Comparison of ENCODE assay signal across 10 mouse cellular contexts in genomic region chr9:121383180-121383586, GRCm38 (mm10).
DNase-seq lines count a peak whose midpoint lies in the region; ATAC-seq and TF ChIP-seq lines count a peak whose summit lies in the region.
"Had no signal": no experiment of that assay in that cellular context is flagged by ENCODE, and none has a peak within 500 bp of the region (broad histone marks: within the 10 kb centered on the region; RNA-seq: fewer than 3 reads in every experiment).

No protein-coding gene starts in this region.

- peak; percentile 87 for DNase-seq in kidney, adult 11 months
- peak; percentile 93 to 95 for DNase-seq in cerebellum, adult 2 months
- peak; percentile 86 for DNase-seq in left cerebral cortex, postnatal 4 days
- no peak for DNase-seq in Muller cell, postnatal 12 days (ENCODE audit: inconsistent ontology term)
- no peak for DNase-seq in heart, embryonic 10.5 days (ENCODE audit: low spot score)
- no peak for DNase-seq in thymus, postnatal 4 days

- intact Hi-C loops in left cerebral cortex, postnatal 4 days (cut with DNase I), result loop anchor here (10.0 kb wide), 1 partner anchor 222 kb away; no protein-coding TSS in a partner anchor

- no peak for ATAC-seq in kidney, embryonic 16.5 days (ENCODE audit: low FRiP score, low TSS enrichment)
- no peak; the same call in 1 of the 2 replicates for ATAC-seq in hindbrain, embryonic 15.5 days (ENCODE audit: low FRiP score, low read depth)

- H3K4me1 ChIP-seq in kidney, embryonic 16.5 days (ENCODE audit: insufficient read depth, low read length), result peaks cover 24% of the 10 kb centered on the region
- H3K4me1 ChIP-seq in cerebellum, adult 2 months (ENCODE audit: control insufficient read depth, insufficient read depth, low read length), result peaks cover 51% of the 10 kb centered on the region
- H3K4me1 ChIP-seq in hindbrain, embryonic 15.5 days (replicated peaks), result peaks cover 50% of the 10 kb centered on the region
- peaks cover 39% of the 10 kb centered on the region for H3K4me1 ChIP-seq in heart, embryonic 10.5 days

- H3K27me3 ChIP-seq in kidney, embryonic 16.5 days (ENCODE audit: insufficient read depth, low read length), result no peaks in the 10 kb centered on the region
- no peaks in the 10 kb centered on the region for H3K27me3 ChIP-seq in cerebellum, adult 2 months (ENCODE audit: control insufficient read depth, insufficient read depth, low read length)
- no peaks in the 10 kb centered on the region for H3K27me3 ChIP-seq in hindbrain, embryonic 15.5 days
- no peaks in the 10 kb centered on the region for H3K27me3 ChIP-seq in heart, embryonic 10.5 days (ENCODE audit: insufficient read depth, poor library complexity, severe bottlenecking)
- H3K27me3 ChIP-seq: embryonic facial prominence, embryonic 15.5 days; limb, embryonic 13.5 days had no signal

- whole genome bisulfite sequencing in kidney, embryonic 16.5 days, result 85% methylated on average over 9 of the region's 9 CpGs
- 7% methylated on average over 9 of the region's 9 CpGs for WGBS in cerebellum, adult 2 months
- WGBS in hindbrain, embryonic 15.5 days, result 70% methylated on average over 9 of the region's 9 CpGs
- 88% methylated on average over 9 of the region's 9 CpGs for WGBS in heart, embryonic 10.5 days

- H3K4me2 ChIP-seq in kidney, embryonic 16.5 days (replicated peaks; ENCODE audit: low read depth, low read length), result no peak overlapping the region
- no peak overlapping the region for H3K4me2 ChIP-seq in hindbrain, embryonic 15.5 days
- H3K4me2 ChIP-seq: embryonic facial prominence, embryonic 15.5 days; limb, embryonic 13.5 days had no signal

- TF ChIP-seq CTCF in cerebellum, adult 2 months (IDR thresholded peaks at IDR 0.05; ENCODE audit: borderline replicate concordance, insufficient read depth, low read depth, low read length), result no peak

- no peaks in the 10 kb centered on the region for H3K36me3 ChIP-seq in kidney, embryonic 16.5 days (ENCODE audit: insufficient read depth, low read length)
- no peaks in the 10 kb centered on the region for H3K36me3 ChIP-seq in hindbrain, embryonic 15.5 days
- no peaks in the 10 kb centered on the region for H3K36me3 ChIP-seq in heart, embryonic 10.5 days
- H3K36me3 ChIP-seq: embryonic facial prominence, embryonic 15.5 days; limb, embryonic 13.5 days had no signal

- no peak overlapping the region for H3K27ac ChIP-seq in kidney, embryonic 16.5 days (ENCODE audit: low read length)
- H3K27ac ChIP-seq in cerebellum, adult 2 months (ENCODE audit: insufficient read depth, low read length), result peak overlapping the region; percentile 84
- peak overlapping the region; percentile 43 for H3K27ac ChIP-seq in hindbrain, embryonic 15.5 days (replicated peaks)
- H3K27ac ChIP-seq in heart, embryonic 10.5 days, result no peak overlapping the region
- H3K27ac ChIP-seq: embryonic facial prominence, embryonic 15.5 days; limb, embryonic 13.5 days had no signal

- TF ChIP-seq POLR2A in cerebellum, adult 2 months (IDR thresholded peaks at IDR 0.05; ENCODE audit: borderline replicate concordance, insufficient read depth, low read length), result peak; percentile 37; the same call in 1 of the 2 replicates

- no peak overlapping the region for H3K9ac ChIP-seq in kidney, embryonic 16.5 days (replicated peaks; ENCODE audit: low read length)
- H3K9ac ChIP-seq in hindbrain, embryonic 15.5 days, result no peak overlapping the region
- H3K9ac ChIP-seq: embryonic facial prominence, embryonic 15.5 days; limb, embryonic 13.5 days had no signal

- no peaks in the 10 kb centered on the region for H3K9me3 ChIP-seq in kidney, embryonic 16.5 days (ENCODE audit: low read length)
- no peaks in the 10 kb centered on the region for H3K9me3 ChIP-seq in hindbrain, embryonic 15.5 days
- no peaks in the 10 kb centered on the region for H3K9me3 ChIP-seq in heart, embryonic 10.5 days
- H3K9me3 ChIP-seq: embryonic facial prominence, embryonic 15.5 days; limb, embryonic 13.5 days had no signal

- no peak overlapping the region for H3K4me3 ChIP-seq in kidney, embryonic 16.5 days (ENCODE audit: low read length)
- H3K4me3 ChIP-seq in cerebellum, adult 2 months (replicated peaks; ENCODE audit: insufficient read depth, low read depth, low read length), result peak overlapping the region; percentile 51
- no peak overlapping the region for H3K4me3 ChIP-seq in hindbrain, embryonic 15.5 days
- no peak overlapping the region for H3K4me3 ChIP-seq in heart, embryonic 10.5 days
- H3K4me3 ChIP-seq: embryonic facial prominence, embryonic 15.5 days; limb, embryonic 13.5 days had no signal

Comparison
In these comparisons a context has a peak if more than half of its experiments do, and no peak if none do; other contexts are left out.
1. DNase-seq: peak in kidney, adult 11 months (single experiment), cerebellum, adult 2 months (2 of 2) and left cerebral cortex, postnatal 4 days (single experiment); none in Muller cell, postnatal 12 days (single experiment), heart, embryonic 10.5 days (single experiment) and thymus, postnatal 4 days (single experiment).
2. H3K27ac ChIP-seq: peak in cerebellum, adult 2 months (single experiment) and hindbrain, embryonic 15.5 days (single experiment); none in kidney, embryonic 16.5 days (single experiment) and heart, embryonic 10.5 days (single experiment).